Mouse (Mus musculus) heart, adult 8-10 months (tissue): ENCODE data around the gene Fli1. TPM values are rescaled to one million over a fixed set of nuclear protein-coding genes. Genes with fewer than 3 reads are reported as not detected.

Experiments
- DNase-seq: peaks from one replicate; pipeline ENCODE4 v3.0.0; 2022; ENCODE audit warnings: low spot score
- total RNA-seq, 4 experiments: library from RNA; stranded (reverse); gene quantifications; 2 replicates each; pipeline ENCODE4 v1.2.4; 2022

The Fli1 gene
- 10 to 100 TPM; 18.5 to 30.7 (median 20.8) TPM for total RNA-seq

- no peak for DNase-seq
Observed at GRCm38 (mm10) chr9:32542212-32543039, at the start of gene Fli1. Gene Fli1, minus strand, starts transcription at chr9:32542861.

DNA sequence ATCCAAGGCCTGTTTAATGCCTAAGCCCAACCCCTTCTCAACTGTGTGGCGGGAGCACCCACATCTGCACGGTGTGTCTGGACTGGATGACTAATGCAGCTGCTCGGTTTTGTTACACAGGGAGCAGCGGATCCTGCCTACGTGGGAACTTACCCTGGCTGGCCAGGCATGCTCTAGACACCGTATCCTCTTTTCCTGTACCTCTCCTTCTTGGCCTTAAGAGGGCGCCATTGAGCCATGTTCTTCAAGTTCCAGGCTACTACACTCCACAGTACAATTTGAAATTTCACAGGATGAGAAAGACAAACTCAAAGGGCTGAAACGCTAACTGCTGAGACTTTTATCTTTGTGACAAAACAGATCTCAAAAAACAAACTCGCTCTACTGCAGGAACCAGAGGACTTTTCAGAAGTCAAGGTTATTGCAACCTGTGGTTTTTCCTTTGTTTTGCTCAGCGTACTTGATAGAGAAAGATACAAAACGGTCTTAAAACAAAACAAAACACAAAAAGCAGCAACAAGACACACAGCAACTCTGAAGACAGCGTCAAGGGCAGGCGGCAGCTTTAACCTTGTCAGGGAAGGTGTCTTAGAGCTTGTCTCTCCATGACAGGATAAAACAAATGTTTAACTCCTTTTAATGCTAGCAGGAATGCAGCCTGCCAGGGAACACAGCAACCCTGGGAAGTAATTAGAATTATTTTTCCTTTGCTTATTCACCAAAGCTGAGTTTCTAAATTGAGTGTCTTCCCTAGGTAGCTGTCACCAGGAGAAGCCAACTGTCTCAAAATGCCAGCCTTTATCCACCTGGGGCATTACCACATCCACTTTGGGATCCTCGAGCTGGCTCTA is 49.3 kb upstream of the Fli1 start:
- DNase-seq = peak; percentile 88

DNA sequence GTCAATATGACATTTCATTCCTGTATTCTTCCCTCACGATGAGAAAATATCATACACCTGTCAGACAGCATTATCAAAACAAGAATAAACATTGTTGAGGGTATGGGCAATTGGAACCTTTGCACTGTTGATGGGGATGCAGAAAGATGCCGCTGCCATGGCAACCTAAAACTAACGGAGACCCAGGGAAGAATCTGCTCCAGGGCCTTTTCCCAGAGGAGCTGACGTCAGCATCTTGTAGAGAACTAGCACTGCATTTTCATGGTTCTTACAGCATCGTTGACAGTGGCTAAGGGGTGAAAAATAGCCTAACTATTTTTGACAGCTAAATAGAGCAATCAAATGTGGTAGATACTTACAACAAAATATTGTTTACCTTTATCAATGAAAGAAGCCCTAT is 47.9 kb upstream of the Fli1 start:
- DNase-seq = no peak

- peak; percentile 89 for DNase-seq
Observed at GRCm38 (mm10) chr9:32589900-32590299, 47.2 kb upstream of the Fli1 start.

DNA sequence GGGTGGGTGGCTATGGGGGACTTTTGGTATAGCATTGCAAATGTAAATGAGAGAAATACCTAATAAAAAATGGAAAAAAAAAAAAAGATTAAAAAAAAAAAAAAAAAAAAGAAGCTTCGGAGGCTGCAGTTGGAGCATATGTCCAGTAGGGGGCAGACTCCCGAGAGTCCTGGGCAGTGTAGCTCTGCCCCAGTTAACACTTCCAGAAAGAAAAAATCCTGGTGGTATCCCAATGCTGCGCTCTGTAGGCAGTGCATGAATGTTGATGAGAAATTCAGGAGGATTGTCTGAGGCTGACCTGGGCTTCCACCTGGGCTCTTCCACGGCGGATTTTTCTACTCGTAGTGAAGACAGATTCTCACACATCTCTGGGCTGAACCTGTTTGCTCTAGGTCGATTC is 42.7 kb upstream of the Fli1 start:
- DNase-seq = no peak

DNA sequence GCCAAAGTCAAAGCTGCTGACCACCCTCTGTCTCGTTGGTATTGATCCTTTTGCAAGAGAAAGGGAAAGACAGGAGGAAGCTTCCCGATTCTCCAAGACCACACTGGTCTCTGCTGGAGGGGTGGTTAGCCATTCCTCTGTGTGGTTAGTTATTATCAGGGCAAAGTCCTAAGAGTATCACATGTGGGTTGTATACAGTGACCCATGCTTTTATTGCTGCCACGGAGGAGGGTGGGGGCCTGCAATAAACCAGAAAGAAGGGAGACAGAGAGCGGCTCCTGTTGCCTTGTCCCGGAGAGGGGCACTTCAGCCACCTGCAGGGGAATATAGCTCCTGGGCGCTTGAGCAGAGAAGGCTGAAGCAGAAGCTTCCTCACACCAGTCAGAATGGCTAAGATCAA is 41.2 kb upstream of the Fli1 start:
- DNase-seq = no peak

GRCm38 (mm10) chr9:32581851-32582573 is 39.4 kb upstream of the Fli1 start:
- DNase-seq = no peak

- DNase-seq = no peak
Observed at GRCm38 (mm10) chr9:32578411-32578810, 35.8 kb upstream of the Fli1 start.

DNA sequence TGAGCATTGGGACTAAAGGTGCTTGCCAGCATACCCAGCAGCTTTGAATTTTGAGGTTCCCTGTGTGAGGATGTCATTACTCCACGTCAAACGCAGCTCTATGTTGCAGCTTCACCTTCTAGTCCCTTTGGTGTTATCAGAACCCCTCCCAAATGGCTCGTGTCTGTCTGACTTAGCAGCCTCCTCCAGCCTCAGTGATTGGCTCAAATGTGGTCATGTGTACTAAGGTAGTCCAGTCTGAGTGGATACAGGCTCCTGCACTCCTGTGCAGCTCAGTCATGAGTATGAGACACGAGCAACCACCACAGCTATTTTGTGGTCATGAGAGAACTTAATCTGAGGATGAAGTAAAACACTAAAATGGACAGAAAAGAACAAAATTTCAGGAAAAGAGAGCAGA is 31.0 kb upstream of the Fli1 start:
- DNase-seq = no peak

DNA sequence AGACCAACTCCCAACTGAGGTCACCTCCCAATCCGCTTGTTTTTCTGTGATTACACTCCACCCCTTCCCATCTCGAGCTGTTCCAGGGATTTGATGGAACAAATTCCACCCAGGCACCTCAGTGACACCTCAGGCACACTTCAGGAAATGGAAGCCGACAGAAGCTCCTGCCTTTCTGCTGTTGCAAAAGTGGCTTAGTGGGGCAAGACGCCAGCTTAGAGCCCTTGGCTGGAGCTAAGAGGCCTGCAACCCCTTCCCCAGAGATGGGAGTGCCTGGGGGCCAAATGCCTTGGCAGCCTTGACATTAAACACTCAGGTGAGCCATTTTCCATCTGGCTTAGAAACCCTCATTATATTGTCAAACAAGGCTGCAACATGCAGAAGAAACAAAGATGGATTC is 29.0 kb upstream of the Fli1 start:
- DNase-seq = no peak

- no peak for DNase-seq
Observed at GRCm38 (mm10) chr9:32570547-32570946, 27.9 kb upstream of the Fli1 start.

GRCm38 (mm10) chr9:32569261-32569660 is 26.6 kb upstream of the Fli1 start:
- no peak for DNase-seq

GRCm38 (mm10) chr9:32567603-32568002 is 24.9 kb upstream of the Fli1 start:
- DNase-seq = no peak

DNA sequence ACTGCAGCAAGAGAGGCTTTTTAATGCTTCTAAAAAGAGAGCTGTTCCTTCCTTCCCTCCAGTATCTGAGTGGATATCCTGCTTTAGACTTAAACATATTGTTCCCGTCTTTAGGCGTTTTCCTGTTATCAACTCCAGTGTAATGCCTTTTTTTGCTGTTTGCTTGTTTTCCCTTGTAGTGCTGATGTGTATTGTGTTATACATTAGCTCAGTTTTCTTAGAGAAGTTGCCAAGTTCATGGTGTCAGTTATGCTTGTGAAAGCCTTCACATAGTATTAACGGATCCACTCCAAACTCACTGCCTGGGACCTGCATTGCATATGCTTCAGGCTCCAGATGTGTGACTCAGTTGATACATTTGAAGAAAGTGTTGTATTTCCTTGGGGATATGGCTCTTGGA is 22.6 kb upstream of the Fli1 start:
- no peak for DNase-seq

GRCm38 (mm10) chr9:32562837-32563236 is 20.2 kb upstream of the Fli1 start:
- no peak for DNase-seq

GRCm38 (mm10) chr9:32562409-32562808 is 19.7 kb upstream of the Fli1 start:
- peak; percentile 48 for DNase-seq

GRCm38 (mm10) chr9:32561190-32561890 is 18.7 kb upstream of the Fli1 start:
- no peak for DNase-seq

- DNase-seq = no peak
Observed at GRCm38 (mm10) chr9:32559859-32560258, 17.2 kb upstream of the Fli1 start.

DNA sequence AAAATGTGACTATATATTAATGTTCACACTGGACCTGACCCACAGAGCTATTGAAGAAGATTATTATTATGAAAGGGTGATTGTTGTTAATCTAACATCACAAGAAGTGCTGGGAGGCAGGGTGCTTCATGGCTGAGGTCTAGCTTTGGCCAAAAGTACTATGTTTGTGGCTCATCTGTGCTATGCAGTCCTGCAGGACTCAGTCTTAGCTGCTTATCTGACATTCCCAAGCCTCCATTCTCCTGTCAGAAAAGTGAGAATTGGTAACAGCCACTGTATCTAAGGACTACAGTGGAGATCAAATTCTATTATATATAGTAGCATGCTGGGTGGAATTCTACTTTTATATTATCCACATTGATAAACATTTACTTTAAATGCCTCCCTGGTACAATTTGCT is 16.8 kb upstream of the Fli1 start:
- no peak for DNase-seq

DNA sequence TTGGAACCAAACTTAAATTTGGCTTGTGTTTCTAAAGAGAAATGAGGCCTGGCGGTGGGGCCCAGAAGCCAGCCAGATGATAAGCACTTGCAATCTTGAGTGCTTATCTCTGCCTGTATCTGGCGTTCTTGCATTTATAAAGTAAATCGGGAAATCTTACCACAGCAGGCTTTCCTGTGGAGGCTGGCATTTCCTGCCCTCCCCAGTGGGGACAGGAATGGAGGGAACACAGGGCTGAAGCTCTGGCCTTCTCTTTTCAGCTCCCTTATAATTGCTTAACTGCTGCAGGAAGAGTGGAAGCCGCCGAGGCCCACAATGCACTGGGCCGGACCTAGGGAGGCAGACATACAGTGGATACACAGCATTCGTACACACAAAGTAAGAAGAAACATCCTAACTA is 13.7 kb upstream of the Fli1 start:
- no peak for DNase-seq

DNA sequence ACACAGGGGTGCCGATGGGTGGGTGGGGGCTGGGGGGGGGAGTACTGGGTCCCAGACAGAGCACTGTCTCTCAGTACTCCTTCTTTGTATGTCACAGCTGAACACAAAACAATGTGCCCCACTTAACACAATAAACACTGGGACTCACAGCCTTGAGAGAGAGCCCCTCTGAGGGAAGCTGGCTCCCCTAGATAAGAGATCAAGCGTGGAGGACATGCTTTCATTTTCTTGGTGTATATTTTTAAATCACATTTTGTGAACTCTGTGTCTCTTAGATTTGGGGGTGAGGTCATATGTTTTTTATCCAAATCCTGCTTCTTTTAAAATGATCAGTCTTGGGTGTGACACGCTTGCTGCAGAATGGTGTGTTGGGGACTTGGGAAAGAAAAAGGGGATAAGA is 12.6 kb upstream of the Fli1 start:
- DNase-seq = no peak

GRCm38 (mm10) chr9:32550541-32550940 is 7.9 kb upstream of the Fli1 start:
- DNase-seq = no peak
